Mouse (Mus musculus): ENCODE data around the gene Mrpl51. TPM values are rescaled to one million over a fixed set of nuclear protein-coding genes. Genes with fewer than 3 reads are reported as not detected.

The Mrpl51 gene
- 209 and 210 TPM in 2 replicates for polyA plus RNA-seq (2016; fragmentation: Nextera tagmentation; extraction: Ambion mirVana)

DNA sequence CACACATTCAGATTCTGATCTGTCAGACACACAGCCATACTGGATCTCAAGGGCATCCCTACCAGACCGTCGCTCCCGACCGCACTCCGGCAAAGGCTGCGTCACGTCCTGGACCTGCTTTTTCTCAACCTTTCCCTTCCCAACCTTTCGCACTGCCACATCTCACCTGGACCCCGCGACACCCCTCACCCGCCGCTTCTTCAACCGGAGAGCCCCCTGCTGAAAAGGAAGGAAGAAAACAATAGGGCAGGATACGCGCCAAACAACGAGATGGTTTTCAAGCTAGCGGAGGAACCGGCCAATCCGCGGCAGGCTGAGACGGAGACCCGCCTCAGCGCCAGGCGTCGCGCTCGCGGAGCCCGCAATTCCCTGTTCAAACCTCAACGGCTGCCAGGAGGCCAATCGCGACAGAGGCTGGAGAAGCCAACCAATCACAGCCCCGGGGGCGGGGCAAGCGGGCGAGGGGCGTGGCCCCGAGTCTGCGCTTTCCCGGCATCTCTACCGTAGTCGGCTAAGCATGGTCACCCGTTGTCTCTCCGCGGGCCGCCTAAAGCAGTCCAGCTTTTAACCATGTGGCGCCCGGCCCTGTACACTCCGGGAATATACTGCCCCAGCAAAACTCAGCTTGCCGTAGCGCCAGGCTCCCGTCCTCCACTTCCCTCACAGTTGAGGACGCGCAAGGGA lies at the start of gene Mrpl51, which contains the start of gene Ncapd2:
Mrpl51 (plus strand) TSS at position 470 of the 684 bp plus-strand sequence.
Ncapd2 (minus strand) TSS at position 370 of the 684 bp plus-strand sequence.
- Histone ChIP-seq H3K9me3 (no peaks in the 10 kb centered on the region), H3K36me3 (peaks cover 58% of the 10 kb centered on the region), H3K4me1 (replicated peaks) (peaks cover 5% of the 10 kb centered on the region), H3K4me3 (replicated peaks) (peak within 1 kb of the TSS; percentile 70), H3K4me2 (peak within 1 kb of the TSS; percentile 79), H3K27me3 (no peaks in the 10 kb centered on the region), H3K9ac (replicated peaks) (peak within 1 kb of the TSS; percentile 79), H3K27ac (peak within 1 kb of the TSS; percentile 99)
- under 1% methylated on average over 54 of the region's 54 CpGs for WGBS
- ATAC-seq (ENCODE audit: insufficient number of reproducible peaks, insufficient read depth, low FRiP score, low TSS enrichment, low read depth) = peak; percentile 96

DNA sequence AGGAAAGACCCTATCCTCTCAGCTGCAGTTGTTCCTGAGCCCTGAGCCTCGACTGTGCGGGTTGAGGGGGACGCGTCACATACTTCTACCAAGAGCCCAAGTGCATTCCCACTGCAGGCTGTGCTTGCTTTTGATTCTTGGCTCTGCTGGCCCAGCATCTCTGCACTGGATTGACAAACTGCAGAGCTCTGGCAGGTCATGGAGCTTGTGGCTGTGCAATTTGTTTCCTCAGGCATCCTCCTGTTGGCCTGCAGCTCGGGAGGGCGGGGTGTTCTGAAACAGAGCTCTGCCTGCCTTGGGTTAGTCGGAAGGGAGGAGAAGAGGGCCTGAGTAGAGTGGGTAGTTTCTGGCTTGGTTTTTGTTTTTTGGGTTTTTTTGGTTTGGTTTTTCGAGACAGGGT lies 49.2 kb upstream of the Mrpl51 start:
- H3K27me3 ChIP-seq = no peaks in the 10 kb centered on the region
- H3K4me2 ChIP-seq = no peak overlapping the region
- no peaks in the 10 kb centered on the region for H3K9me3 ChIP-seq
- 91% methylated on average over 8 of the region's 8 CpGs for WGBS
- ATAC-seq (ENCODE audit: insufficient number of reproducible peaks, insufficient read depth, low FRiP score, low TSS enrichment, low read depth) = no peak
- H3K9ac ChIP-seq (replicated peaks) = no peak overlapping the region
- H3K4me1 ChIP-seq (replicated peaks) = peaks cover 28% of the 10 kb centered on the region
- H3K36me3 ChIP-seq = peaks cover 68% of the 10 kb centered on the region
- H3K27ac ChIP-seq = no peak overlapping the region
- no peak overlapping the region for H3K4me3 ChIP-seq (replicated peaks)

DNA sequence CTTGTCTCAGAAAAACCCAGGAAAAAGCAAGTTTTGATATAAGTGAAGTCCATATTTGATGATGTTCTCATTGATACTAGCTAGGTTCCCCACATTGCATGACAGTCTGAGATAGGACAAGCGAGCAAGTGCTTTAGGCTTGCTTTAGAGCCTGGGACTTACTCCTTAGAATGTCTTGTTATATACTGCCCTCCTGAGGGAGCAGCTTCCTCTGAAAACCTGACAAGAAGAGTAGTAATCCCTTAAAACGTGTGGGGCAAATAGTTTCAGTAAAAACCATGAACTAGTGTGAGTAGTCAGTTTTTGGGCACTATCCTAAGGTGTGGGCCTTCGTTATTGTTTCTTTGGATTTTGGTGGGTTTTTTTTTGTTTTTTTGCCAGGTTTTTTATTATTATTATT lies 48.5 kb upstream of the Mrpl51 start:
- Histone ChIP-seq H3K27ac (no peak overlapping the region), H3K36me3 (peaks cover 61% of the 10 kb centered on the region), H3K4me1 (replicated peaks) (peaks cover 33% of the 10 kb centered on the region), H3K27me3 (no peaks in the 10 kb centered on the region), H3K4me2 (no peak overlapping the region), H3K9ac (replicated peaks) (no peak overlapping the region), H3K4me3 (replicated peaks) (no peak overlapping the region), H3K9me3 (no peaks in the 10 kb centered on the region)
- 76% methylated on average over 3 of the region's 3 CpGs for WGBS
- ATAC-seq (ENCODE audit: insufficient number of reproducible peaks, insufficient read depth, low FRiP score, low TSS enrichment, low read depth) = no peak

DNA sequence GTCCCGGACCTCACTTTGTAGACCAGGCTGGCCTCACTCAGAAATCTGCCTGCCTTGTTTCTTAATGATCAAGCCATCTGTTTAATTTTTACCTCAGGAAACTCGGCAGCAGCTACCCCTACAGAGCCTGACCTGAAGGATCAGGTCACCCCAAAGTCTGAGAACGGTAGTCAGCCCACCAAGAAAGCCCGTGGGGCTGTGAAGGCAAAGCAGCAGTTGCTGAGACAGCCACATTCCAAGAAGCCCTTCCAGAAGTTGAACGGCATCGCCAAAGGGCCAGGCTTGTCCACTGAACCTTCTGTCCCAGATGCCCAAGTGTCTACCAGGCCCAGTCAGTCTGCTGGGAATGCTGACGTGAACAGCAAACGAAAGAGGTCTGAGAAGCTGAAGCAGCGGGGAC lies 47.7 kb upstream of the Mrpl51 start:
- H3K4me1 ChIP-seq (replicated peaks) = peaks cover 36% of the 10 kb centered on the region
- H3K27me3 ChIP-seq = no peaks in the 10 kb centered on the region
- no peaks in the 10 kb centered on the region for H3K9me3 ChIP-seq
- H3K4me2 ChIP-seq = no peak overlapping the region
- H3K27ac ChIP-seq = peak overlapping the region; percentile 50; the same call in 1 of the 2 replicates
- WGBS = 80% methylated on average over 9 of the region's 9 CpGs
- H3K4me3 ChIP-seq (replicated peaks) = 0 out of 2 replicates have a peak overlapping the region, but pooled peaks have one; percentile 1
- H3K9ac ChIP-seq (replicated peaks) = no peak overlapping the region
- no peak for ATAC-seq (ENCODE audit: insufficient number of reproducible peaks, insufficient read depth, low FRiP score, low TSS enrichment, low read depth)
- peaks cover 59% of the 10 kb centered on the region for H3K36me3 ChIP-seq

DNA sequence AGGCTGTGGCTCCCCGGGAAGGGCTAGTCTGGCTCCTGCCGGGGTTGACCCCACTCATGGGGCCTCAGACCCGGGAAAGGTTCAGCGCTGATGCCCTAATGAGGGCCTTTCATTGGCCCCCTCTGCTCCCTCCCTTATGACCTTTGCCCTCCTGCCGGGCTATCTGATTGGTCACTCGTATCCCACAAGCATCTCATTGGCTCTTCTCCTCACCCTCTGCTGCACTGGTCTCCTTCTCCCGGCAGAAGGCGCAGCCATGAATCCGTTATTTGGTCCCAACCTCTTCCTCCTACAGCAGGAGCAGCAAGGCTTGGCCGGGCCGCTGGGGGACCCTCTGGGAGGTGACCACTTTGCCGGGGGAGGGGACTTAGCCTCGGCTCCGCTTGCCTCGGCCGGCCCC lies 46.6 kb upstream of the Mrpl51 start, which contains the start of gene Iffo1:
Iffo1 (plus strand) TSS at position 241 of the 400 bp plus-strand sequence.
- H3K4me2 ChIP-seq = peak within 1 kb of the TSS; percentile 97
- H3K4me3 ChIP-seq (replicated peaks) = peak within 1 kb of the TSS; percentile 82
- no peaks in the 10 kb centered on the region for H3K9me3 ChIP-seq
- peak; percentile 90 for ATAC-seq (ENCODE audit: insufficient number of reproducible peaks, insufficient read depth, low FRiP score, low TSS enrichment, low read depth)
- H3K9ac ChIP-seq (replicated peaks) = peak within 1 kb of the TSS; percentile 90
- H3K27me3 ChIP-seq = no peaks in the 10 kb centered on the region
- WGBS = under 1% methylated on average over 16 of the region's 16 CpGs
- peak within 1 kb of the TSS; percentile 95 for H3K27ac ChIP-seq
- H3K4me1 ChIP-seq (replicated peaks) = peaks cover 40% of the 10 kb centered on the region
- peaks cover 55% of the 10 kb centered on the region for H3K36me3 ChIP-seq

DNA sequence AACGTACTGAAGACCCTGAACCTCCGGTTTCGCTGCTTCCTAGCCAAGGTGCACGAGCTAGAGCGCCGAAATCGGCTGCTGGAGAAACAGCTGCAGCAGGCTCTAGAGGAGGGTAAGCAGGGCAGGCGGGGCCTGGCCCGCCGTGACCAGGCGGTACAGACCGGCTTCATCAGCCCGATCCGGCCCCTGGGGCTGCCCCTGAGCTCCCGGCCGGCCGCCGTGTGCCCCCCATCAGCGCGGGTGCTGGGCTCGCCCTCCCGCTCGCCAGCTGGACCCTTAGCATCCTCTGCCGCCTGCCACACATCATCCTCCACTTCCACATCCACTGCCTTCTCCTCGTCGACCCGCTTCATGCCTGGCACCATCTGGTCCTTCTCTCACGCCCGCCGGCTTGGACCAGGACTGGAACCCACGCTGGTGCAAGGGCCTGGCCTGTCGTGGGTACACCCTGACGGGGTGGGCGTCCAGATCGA lies 46.1 kb upstream of the Mrpl51 start:
- H3K36me3 ChIP-seq = peaks cover 50% of the 10 kb centered on the region
- no peaks in the 10 kb centered on the region for H3K9me3 ChIP-seq
- H3K4me3 ChIP-seq (replicated peaks) = peak overlapping the region; percentile 82
- H3K9ac ChIP-seq (replicated peaks) = peak overlapping the region; percentile 90
- peak overlapping the region; percentile 97 for H3K4me2 ChIP-seq
- WGBS = under 1% methylated on average over 35 of the region's 35 CpGs
- no peaks in the 10 kb centered on the region for H3K27me3 ChIP-seq
- peaks cover 40% of the 10 kb centered on the region for H3K4me1 ChIP-seq (replicated peaks)
- peak; percentile 63; the same call in 1 of the 2 replicates for ATAC-seq (ENCODE audit: insufficient number of reproducible peaks, insufficient read depth, low FRiP score, low TSS enrichment, low read depth)
- H3K27ac ChIP-seq = peak overlapping the region; percentile 95

DNA sequence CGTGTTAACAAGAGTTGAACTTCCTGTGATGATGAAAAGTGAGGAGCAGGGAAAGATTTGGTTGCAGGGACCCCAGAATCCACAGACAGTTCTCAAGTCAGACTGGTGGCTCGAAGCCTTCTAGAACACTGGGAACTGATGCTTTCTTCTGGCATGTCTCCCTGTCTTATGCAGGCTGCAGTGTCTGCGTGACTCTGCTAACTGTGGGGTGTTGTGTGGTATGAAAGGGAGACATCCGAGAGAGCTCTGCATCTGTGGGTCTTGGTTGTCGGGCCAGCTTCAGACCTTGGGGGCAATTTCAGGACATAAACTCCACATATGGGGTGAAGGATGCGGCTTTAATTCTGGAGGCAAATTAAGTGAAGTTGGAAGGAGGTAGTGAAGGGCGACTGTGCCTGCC lies 45.5 kb upstream of the Mrpl51 start:
- 55% methylated on average over 7 of the region's 7 CpGs for WGBS
- peaks cover 40% of the 10 kb centered on the region for H3K4me1 ChIP-seq (replicated peaks)

DNA sequence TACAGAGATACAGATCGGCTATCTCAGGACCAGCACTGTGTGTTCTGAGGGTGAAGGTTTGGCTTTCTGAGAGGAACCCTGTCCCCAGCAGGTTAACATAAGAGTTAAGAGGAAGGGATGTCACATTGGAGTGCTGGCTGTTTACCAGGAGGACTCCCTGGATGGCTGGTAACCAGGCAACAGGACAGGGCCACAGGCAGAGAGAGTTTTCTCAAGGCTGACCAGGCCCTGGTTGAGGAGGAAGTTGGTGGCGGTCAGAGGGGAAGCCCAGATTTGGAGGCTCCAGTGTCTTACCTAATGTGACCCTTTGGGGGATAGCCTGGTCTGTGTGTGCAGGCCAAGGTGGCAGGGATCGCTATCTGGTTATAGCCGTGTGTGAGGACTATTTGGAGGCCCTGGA lies 44.8 kb upstream of the Mrpl51 start:
- peaks cover 40% of the 10 kb centered on the region for H3K4me1 ChIP-seq (replicated peaks)
- ATAC-seq (ENCODE audit: insufficient number of reproducible peaks, insufficient read depth, low FRiP score, low TSS enrichment, low read depth) = no peak

More for the DNA sequence above, 45.5 kb upstream of the Mrpl51 start:
- Histone ChIP-seq H3K4me2 (peak overlapping the region; percentile 97), H3K27me3 (no peaks in the 10 kb centered on the region), H3K9me3 (no peaks in the 10 kb centered on the region), H3K36me3 (peaks cover 48% of the 10 kb centered on the region), H3K27ac (peak overlapping the region; percentile 95; the same call in 1 of the 2 replicates), H3K4me3 (replicated peaks) (peak overlapping the region; percentile 82), H3K9ac (replicated peaks) (peak overlapping the region; percentile 90)
- no peak for ATAC-seq (ENCODE audit: insufficient number of reproducible peaks, insufficient read depth, low FRiP score, low TSS enrichment, low read depth)

DNA sequence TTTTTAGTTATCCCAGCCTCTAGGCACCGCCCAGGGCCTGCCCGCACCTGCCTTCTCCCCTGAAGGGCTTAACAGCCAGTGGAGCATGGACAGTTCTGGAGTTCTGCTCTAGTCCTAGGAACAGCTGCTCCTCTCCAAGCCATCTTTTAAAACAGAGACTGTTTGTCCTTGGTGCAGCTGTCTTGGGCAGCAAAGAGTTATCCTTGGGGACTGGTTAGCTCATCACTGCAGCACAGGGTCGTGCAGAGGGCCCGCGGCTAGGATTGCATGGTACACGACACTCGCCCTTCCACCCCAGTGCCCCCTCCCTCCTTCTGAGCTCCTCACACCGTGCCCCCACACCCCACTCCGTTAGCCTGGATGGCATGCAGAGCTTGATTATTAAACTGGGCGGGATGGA lies 44.3 kb upstream of the Mrpl51 start:
- H3K4me3 ChIP-seq (replicated peaks) = 0 out of 2 replicates have a peak overlapping the region, but pooled peaks have one; percentile 82
- no peaks in the 10 kb centered on the region for H3K27me3 ChIP-seq
- H3K27ac ChIP-seq = 0 out of 2 replicates have a peak overlapping the region, but pooled peaks have one; percentile 1
- 67% methylated on average over 9 of the region's 10 CpGs for WGBS
- peaks cover 40% of the 10 kb centered on the region for H3K4me1 ChIP-seq (replicated peaks)
- peaks cover 48% of the 10 kb centered on the region for H3K36me3 ChIP-seq
- H3K9ac ChIP-seq (replicated peaks) = 0 out of 2 replicates have a peak overlapping the region, but pooled peaks have one; percentile 28
- ATAC-seq (ENCODE audit: insufficient number of reproducible peaks, insufficient read depth, low FRiP score, low TSS enrichment, low read depth) = no peak
- H3K9me3 ChIP-seq = no peaks in the 10 kb centered on the region
- H3K4me2 ChIP-seq = peak overlapping the region; percentile 97; the same call in 1 of the 2 replicates

More for the DNA sequence above, 44.8 kb upstream of the Mrpl51 start:
- 87% methylated on average over 4 of the region's 4 CpGs for WGBS
- Histone ChIP-seq H3K4me2 (peak overlapping the region; percentile 97), H3K9me3 (no peaks in the 10 kb centered on the region), H3K27ac (0 out of 2 replicates have a peak overlapping the region, but pooled peaks have one; percentile 31), H3K27me3 (no peaks in the 10 kb centered on the region), H3K4me3 (replicated peaks) (peak overlapping the region; percentile 82), H3K9ac (replicated peaks) (peak overlapping the region; percentile 90), H3K36me3 (peaks cover 48% of the 10 kb centered on the region)

DNA sequence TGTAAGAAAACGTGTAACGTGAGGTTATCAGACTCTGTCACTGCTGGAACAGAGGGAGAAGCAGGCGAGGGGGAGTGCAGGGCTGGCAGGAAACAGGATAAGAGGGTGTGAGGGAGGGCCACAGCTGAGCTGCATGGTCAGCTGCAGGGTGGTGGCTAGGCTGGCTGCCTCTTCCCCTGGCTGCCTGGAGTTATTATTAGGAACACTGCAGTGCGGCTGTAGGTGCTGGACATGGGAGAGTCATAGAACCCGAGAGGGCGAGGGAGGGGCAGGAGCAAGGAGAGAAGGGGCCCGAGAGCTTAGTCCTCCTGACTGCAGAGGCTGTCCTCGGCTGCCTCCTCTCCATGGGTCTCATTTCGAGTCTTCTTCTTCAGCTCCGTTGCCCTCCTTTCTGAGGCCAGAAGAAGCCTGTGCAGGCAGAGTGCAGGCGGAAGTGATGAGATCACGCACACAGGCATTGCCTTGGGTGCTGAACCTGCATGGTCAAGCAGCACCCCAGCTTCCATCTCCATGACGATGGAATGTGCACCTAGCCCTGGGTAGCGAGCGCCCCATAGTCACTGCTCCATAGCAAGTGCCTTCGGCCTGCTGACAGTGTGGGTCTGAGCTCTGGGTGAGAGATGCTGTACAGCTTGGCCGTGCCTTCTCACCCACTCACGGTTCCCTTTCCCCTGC lies 43.2 kb upstream of the Mrpl51 start:
- Histone ChIP-seq H3K4me2 (peak overlapping the region; percentile 1; the same call in 1 of the 2 replicates), H3K4me3 (replicated peaks) (no peak overlapping the region; the same call in 1 of the 2 replicates), H3K27ac (peak overlapping the region; percentile 53; the same call in 1 of the 2 replicates), H3K27me3 (no peaks in the 10 kb centered on the region), H3K4me1 (replicated peaks) (peaks cover 40% of the 10 kb centered on the region), H3K9me3 (no peaks in the 10 kb centered on the region), H3K9ac (replicated peaks) (peak overlapping the region; percentile 37; the same call in 1 of the 2 replicates), H3K36me3 (peaks cover 49% of the 10 kb centered on the region)
- ATAC-seq (ENCODE audit: insufficient number of reproducible peaks, insufficient read depth, low FRiP score, low TSS enrichment, low read depth) = no peak
- WGBS = 75% methylated on average over 18 of the region's 18 CpGs
